Mouse (Mus musculus) stomach, postnatal 0 days (tissue): ENCODE results near the gene Clec1b. TPM values are rescaled to one million over a fixed set of nuclear protein-coding genes. Genes with fewer than 3 reads are reported as not detected.

Experiments used
- ATAC-seq: fragments of 200-750 bp; cut with Nextera tagmentation; 2 replicates; pipeline ENCODE4 v1.8.0; 2017; ENCODE audit not compliant: low FRiP score, low TSS enrichment
- DNase-seq: peaks from one replicate; pipeline ENCODE4 v3.0.0-alpha.2; 2016; ENCODE audit warnings: low spot score
- H3K27ac ChIP-seq: fragments of 300-500 bp; sonication (generic); replicated peaks from 2 replicates; pipeline ENCODE4 v1.5.1; 2014; ENCODE audit warnings: mild to moderate bottlenecking, control low read depth
- H3K27me3 ChIP-seq: fragments of 300-500 bp; sonication (generic); 2 replicates; pipeline ENCODE4 v1.6.1; 2014; ENCODE audit warnings: low read length; ENCODE audit not compliant: control insufficient read depth, insufficient read depth
- H3K36me3 ChIP-seq: fragments of 300-500 bp; sonication (generic); 2 replicates; pipeline ENCODE4 v1.6.1; 2014; ENCODE audit warnings: low read length, mixed read lengths; ENCODE audit not compliant: control insufficient read depth, insufficient read depth
- H3K4me1 ChIP-seq: fragments of 300-500 bp; sonication (generic); replicated peaks from 2 replicates; pipeline ENCODE4 v1.6.1; 2014; ENCODE audit warnings: antibody characterized with exemption; ENCODE audit not compliant: control insufficient read depth, insufficient read depth
- H3K4me2 ChIP-seq: fragments of 300-500 bp; sonication (generic); replicated peaks from 2 replicates; pipeline ENCODE4 v1.6.1; 2014; ENCODE audit warnings: low read depth, mild to moderate bottlenecking, control low read depth, moderate library complexity
- H3K4me3 ChIP-seq: fragments of 300-500 bp; sonication (generic); 2 replicates; pipeline ENCODE4 v1.5.1; 2014; ENCODE audit warnings: low read depth, low read length, control low read depth
- H3K9ac ChIP-seq: fragments of 300-500 bp; sonication (generic); 2 replicates; pipeline ENCODE4 v1.6.1; 2014; ENCODE audit warnings: mild to moderate bottlenecking, low read length, control low read depth, mixed read lengths
- H3K9me3 ChIP-seq: fragments of 300-500 bp; sonication (generic); 2 replicates; pipeline ENCODE4 v1.6.1; 2016; ENCODE audit warnings: low read length; ENCODE audit not compliant: control insufficient read depth
- CTCF ChIP-seq: IDR thresholded peaks from 2 replicates; pipeline ENCODE4 v1.5.1; 2016; ENCODE audit warnings: antibody characterized with exemption, low read depth, mild to moderate bottlenecking, moderate library complexity
- EP300 ChIP-seq: optimal IDR thresholded peaks from 2 replicates; pipeline ENCODE3; 2016; ENCODE audit warnings: antibody characterized with exemption
- WGBS: fragments of 180-500 bp; shearing (Covaris S2); extraction: QIAGEN DNeasy Blood & Tissue Kit; methylation state at CpG from one replicate; pipeline ENCODE4 v1.1.7; 2014; 5-methylcytosine and 5-hydroxymethylcytosine counted together
- polyA plus RNA-seq: library from polyadenylated mRNA; unstranded; fragments of >200 nt; fragmentation: Nextera tagmentation; extraction: Ambion mirVana; gene quantifications from 2 replicates; pipeline ENCODE4 v1.2.1, GENCODE M21; 2015

The Clec1b gene
- polyA plus RNA-seq, 1 experiment from 2014 or later = 0.08 TPM

- Histone ChIP-seq H3K27me3 (no peaks in the 10 kb centered on the region), H3K27ac (no peak overlapping the region), H3K4me3 (no peak overlapping the region), H3K4me2 (no peak overlapping the region), H3K9ac (no peak overlapping the region), H3K36me3 (no peaks in the 10 kb centered on the region), H3K9me3 (no peaks in the 10 kb centered on the region), H3K4me1 (no peaks in the 10 kb centered on the region)
- TF ChIP-seq EP300 (no peak), CTCF (no peak)
- 77% methylated on average over 5 of the region's 5 CpGs for WGBS
- no peak for ATAC-seq
- no peak for DNase-seq
These were observed 37.1 kb downstream of the Clec1b start for GRCm38 (mm10) chr6:129434239-129434638.

GRCm38 (mm10) chr6:129436025-129436424 is 38.9 kb downstream of the Clec1b start:
- no peak overlapping the region for H3K4me3 ChIP-seq
- H3K9me3 ChIP-seq = no peaks in the 10 kb centered on the region
- no peak overlapping the region for H3K4me2 ChIP-seq
- no peaks in the 10 kb centered on the region for H3K27me3 ChIP-seq
- ATAC-seq (no peak), DNase-seq (no peak)
- H3K4me1 ChIP-seq = no peaks in the 10 kb centered on the region
- no peaks in the 10 kb centered on the region for H3K36me3 ChIP-seq
- 80% methylated on average over 3 of the region's 3 CpGs for WGBS
- TF ChIP-seq EP300 = no peak
- TF ChIP-seq CTCF = no peak
- no peak overlapping the region for H3K9ac ChIP-seq
- H3K27ac ChIP-seq = no peak overlapping the region

- no peaks in the 10 kb centered on the region for H3K4me1 ChIP-seq
- H3K4me2 ChIP-seq = no peak overlapping the region
- ATAC-seq (no peak), DNase-seq (no peak)
- H3K27ac ChIP-seq = no peak overlapping the region
- H3K36me3 ChIP-seq = no peaks in the 10 kb centered on the region
- no peaks in the 10 kb centered on the region for H3K27me3 ChIP-seq
- H3K9me3 ChIP-seq = no peaks in the 10 kb centered on the region
- H3K4me3 ChIP-seq = no peak overlapping the region
- TF ChIP-seq CTCF (no peak), EP300 (no peak)
- no peak overlapping the region for H3K9ac ChIP-seq
- 75% methylated on average over 2 of the region's 2 CpGs for WGBS
These were observed 40.9 kb downstream of the Clec1b start for GRCm38 (mm10) chr6:129438033-129438432.

GRCm38 (mm10) chr6:129449743-129450142 is 52.6 kb downstream of the Clec1b start:
- Histone ChIP-seq H3K4me3 (no peak overlapping the region), H3K9me3 (no peaks in the 10 kb centered on the region), H3K27me3 (no peaks in the 10 kb centered on the region), H3K9ac (no peak overlapping the region), H3K4me1 (no peaks in the 10 kb centered on the region), H3K4me2 (no peak overlapping the region), H3K27ac (no peak overlapping the region), H3K36me3 (no peaks in the 10 kb centered on the region)
- TF ChIP-seq EP300 = no peak
- no peak for TF ChIP-seq CTCF
- WGBS = 69% methylated on average over 6 of the region's 6 CpGs
- DNase-seq (no peak), ATAC-seq (no peak)

DNA sequence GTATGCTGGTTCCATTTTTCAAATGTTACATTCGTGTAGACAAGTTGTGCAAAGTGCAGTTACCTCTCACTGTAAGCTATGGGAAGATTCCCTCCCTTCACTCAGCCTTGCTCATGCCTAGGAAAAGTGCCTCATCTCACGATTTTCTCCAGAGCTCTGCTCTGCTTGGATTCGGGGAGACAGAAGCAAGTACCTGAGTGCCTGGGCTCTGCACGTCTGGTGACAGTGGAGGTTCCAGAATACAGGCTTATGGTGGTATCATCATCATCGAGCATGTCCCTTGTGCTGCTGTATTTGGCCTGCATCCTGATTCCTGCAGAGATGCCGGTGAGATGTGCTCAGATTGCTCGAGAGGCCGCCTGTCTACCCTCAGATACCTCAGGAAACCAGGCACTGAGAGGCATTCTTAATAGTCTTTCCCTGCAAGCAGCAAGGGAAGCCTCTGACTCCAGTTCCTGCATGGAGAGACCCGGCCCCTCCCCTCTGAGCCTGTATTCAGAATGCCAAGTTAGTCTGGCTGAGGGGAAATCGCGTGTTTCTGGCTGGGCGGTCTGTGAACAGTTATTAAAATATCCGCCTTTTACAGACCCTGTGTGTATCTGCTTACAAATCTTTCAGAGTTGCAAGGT is 54.4 kb downstream of the Clec1b start, which contains the start of gene Clec1a:
TSS of gene Clec1a (minus strand) at position 590 of the 629 bp plus-strand sequence.
- Histone ChIP-seq H3K36me3 (no peaks in the 10 kb centered on the region), H3K27me3 (no peaks in the 10 kb centered on the region), H3K4me3 (no peak within 1 kb of the TSS; the same call in 1 of the 2 replicates), H3K4me1 (no peaks in the 10 kb centered on the region), H3K4me2 (no peak within 1 kb of the TSS; the same call in 1 of the 2 replicates), H3K9me3 (no peaks in the 10 kb centered on the region), H3K27ac (no peak within 1 kb of the TSS), H3K9ac (no peak within 1 kb of the TSS)
- WGBS = 53% methylated on average over 13 of the region's 13 CpGs
- ATAC-seq (no peak), DNase-seq (no peak)
- TF ChIP-seq CTCF (no peak), EP300 (no peak)

Other genes starting within 250 kb of the Clec1b start
- 0.42 and 0.87 TPM in 2 replicates for gene Clec2d, start 216.7 kb upstream of the Clec1b start, polyA plus RNA-seq
- 0.15 and 0.18 TPM in 2 replicates for gene Cd69, start 121.9 kb upstream of the Clec1b start, polyA plus RNA-seq
- not detected in 2 replicates for gene 4922502D21Rik, start 65.5 kb upstream of the Clec1b start, polyA plus RNA-seq
- gene Clec12a, start 54.6 kb upstream of the Clec1b start, polyA plus RNA-seq = 0.40 and 0.61 TPM in 2 replicates
- gene Clec12b, start 11.4 kb upstream of the Clec1b start, polyA plus RNA-seq = 0.07 TPM in 1 of 2 replicates, not detected in the other
- gene Clec9a, start 11.6 kb downstream of the Clec1b start, polyA plus RNA-seq = 0.05 and 0.08 TPM in 2 replicates
- 0.85 and 1.2 TPM in 2 replicates for gene Clec1a, start 54.7 kb downstream of the Clec1b start, polyA plus RNA-seq
- gene Olr1, start 109.9 kb downstream of the Clec1b start, polyA plus RNA-seq = 0.08 and 0.22 TPM in 2 replicates
- 0.04 and 0.11 TPM in 2 replicates for gene Tmem52b, start 115.3 kb downstream of the Clec1b start, polyA plus RNA-seq
- 45.7 and 46.8 TPM in 2 replicates for gene Gabarapl1, start 135.9 kb downstream of the Clec1b start, polyA plus RNA-seq
- not detected in 2 replicates for gene Klre1, start 180.6 kb downstream of the Clec1b start, polyA plus RNA-seq
- 0.27 and 0.53 TPM in 2 replicates for gene Klrd1, start 194.5 kb downstream of the Clec1b start, polyA plus RNA-seq
- 0.15 and 0.21 TPM in 2 replicates for gene Klrk1, start 226.6 kb downstream of the Clec1b start, polyA plus RNA-seq
- gene Klrc3, start 246.0 kb downstream of the Clec1b start, polyA plus RNA-seq = not detected in 2 replicates